Mouse (Mus musculus): ENCODE data around the gene Tnfrsf9.
"Not testable (repeated sequence)": the region's sequence is repeated elsewhere in the genome, so short reads cannot be mapped to it uniquely, and the experiment has no call there.

The Tnfrsf9 gene

GRCm38 (mm10) chr4:150894718-150895501 lies 19.5 kb upstream of the Tnfrsf9 start:
- no peak for DNase-seq (ENCODE audit: low spot score)

GRCm38 (mm10) chr4:150896896-150897624 lies 17.3 kb upstream of the Tnfrsf9 start:
- no peak for DNase-seq (ENCODE audit: low spot score)

GRCm38 (mm10) chr4:150898716-150899365 lies 15.5 kb upstream of the Tnfrsf9 start:
- DNase-seq (ENCODE audit: low spot score) = peak; percentile 87

GRCm38 (mm10) chr4:150900486-150900885 lies 13.9 kb upstream of the Tnfrsf9 start:
- DNase-seq (ENCODE audit: low spot score) = no peak

GRCm38 (mm10) chr4:150901651-150902050 lies 12.7 kb upstream of the Tnfrsf9 start:
- peak; percentile 82 for DNase-seq (ENCODE audit: low spot score)

GRCm38 (mm10) chr4:150902062-150902461 lies 12.3 kb upstream of the Tnfrsf9 start:
- no peak for DNase-seq (ENCODE audit: low spot score)

- DNase-seq (ENCODE audit: low spot score) = no peak
Measured at GRCm38 (mm10) chr4:150903091-150903742, 11.1 kb upstream of the Tnfrsf9 start.

GRCm38 (mm10) chr4:150907099-150907498 lies 7.3 kb upstream of the Tnfrsf9 start:
- DNase-seq (ENCODE audit: low spot score) = no peak

- not testable (repeated sequence) for DNase-seq (ENCODE audit: low spot score)
Measured at GRCm38 (mm10) chr4:150908512-150908911, 5.8 kb upstream of the Tnfrsf9 start.

GRCm38 (mm10) chr4:150909451-150910156 lies 4.8 kb upstream of the Tnfrsf9 start:
- DNase-seq (ENCODE audit: low spot score) = peak; percentile 99

GRCm38 (mm10) chr4:150910164-150910951 lies 4.0 kb upstream of the Tnfrsf9 start:
- DNase-seq (ENCODE audit: low spot score) = no peak

- no peak for DNase-seq (ENCODE audit: low spot score)
Measured at GRCm38 (mm10) chr4:150913743-150914142, 619 bp upstream of the Tnfrsf9 start.

- DNase-seq (ENCODE audit: low spot score) = no peak
Measured at GRCm38 (mm10) chr4:150915181-150915906, 982 bp downstream of the Tnfrsf9 start.

- no peak for DNase-seq (ENCODE audit: low spot score)
Measured at GRCm38 (mm10) chr4:150917336-150918027, 3.1 kb downstream of the Tnfrsf9 start.

GRCm38 (mm10) chr4:150921206-150921605 lies 6.8 kb downstream of the Tnfrsf9 start:
- DNase-seq (ENCODE audit: low spot score) = no peak

- no peak for DNase-seq (ENCODE audit: low spot score)
Measured at GRCm38 (mm10) chr4:150924308-150924707, 9.9 kb downstream of the Tnfrsf9 start.

GRCm38 (mm10) chr4:150924936-150925335 lies 10.6 kb downstream of the Tnfrsf9 start:
- no peak for DNase-seq (ENCODE audit: low spot score)

GRCm38 (mm10) chr4:150925923-150926322 lies 11.6 kb downstream of the Tnfrsf9 start:
- DNase-seq (ENCODE audit: low spot score) = peak; percentile 55

- peak; percentile 69 for DNase-seq (ENCODE audit: low spot score)
Measured at GRCm38 (mm10) chr4:150926924-150927705, 12.8 kb downstream of the Tnfrsf9 start.
